13 mouse cellular contexts compared by ENCODE assay signal in genomic region chr5:5515411-5515810, GRCm38 (mm10). TPM values are rescaled to one million over a fixed set of nuclear protein-coding genes. Genes with fewer than 3 reads are reported as not detected.
A peak's percentile ranks its signal among the peaks of the same experiment; 100 is the strongest.
DNase-seq lines count a peak whose midpoint lies in the region; ATAC-seq and TF ChIP-seq lines count a peak whose summit lies in the region.
"Had no signal": no experiment of that assay in that cellular context is flagged by ENCODE, and none has a peak within 500 bp of the region (broad histone marks: within the 10 kb centered on the region; RNA-seq: fewer than 3 reads in every experiment).

No protein-coding gene starts in this region.

- H3K9me3 ChIP-seq in forebrain, embryonic 13.5 days (replicated peaks): no peaks in the 10 kb centered on the region
- no peaks in the 10 kb centered on the region for H3K9me3 ChIP-seq in forebrain, embryonic 11.5 days (ENCODE audit: control insufficient read depth, low read length)
- no peaks in the 10 kb centered on the region for H3K9me3 ChIP-seq in lung, embryonic 15.5 days
- no peaks in the 10 kb centered on the region for H3K9me3 ChIP-seq in intestine, postnatal 0 days (ENCODE audit: control insufficient read depth)
- H3K9me3 ChIP-seq in neural tube, embryonic 12.5 days: no peaks in the 10 kb centered on the region
- H3K9me3 ChIP-seq in kidney, embryonic 14.5 days (ENCODE audit: control insufficient read depth, low read length): no peaks in the 10 kb centered on the region
- H3K9me3 ChIP-seq: heart, embryonic 15.5 days; liver, embryonic 15.5 days had no signal

- ATAC-seq in forebrain, embryonic 13.5 days: no peak
- ATAC-seq in forebrain, embryonic 11.5 days (replicated peaks; ENCODE audit: low FRiP score): no peak
- no peak for ATAC-seq in lung, embryonic 15.5 days (ENCODE audit: borderline replicate concordance, extremely low read depth, low FRiP score, low TSS enrichment)
- ATAC-seq in intestine, postnatal 0 days: no peak
- ATAC-seq in neural tube, embryonic 12.5 days (ENCODE audit: low FRiP score, low read depth): no peak
- no peak for ATAC-seq in kidney, embryonic 14.5 days (ENCODE audit: low FRiP score, low TSS enrichment)

- WGBS in forebrain, embryonic 13.5 days: 82% methylated on average over 5 of the region's 5 CpGs
- 77% methylated on average over 5 of the region's 5 CpGs for WGBS in forebrain, embryonic 11.5 days
- WGBS in lung, embryonic 15.5 days: 74% methylated on average over 5 of the region's 5 CpGs
- WGBS in lung, adult 2 months: 80% methylated on average over 5 of the region's 5 CpGs
- 81% methylated on average over 5 of the region's 5 CpGs for WGBS in intestine, postnatal 0 days
- WGBS in neural tube, embryonic 12.5 days: 81% methylated on average over 5 of the region's 5 CpGs
- WGBS in kidney, embryonic 14.5 days: 74% methylated on average over 5 of the region's 5 CpGs

- H3K27ac ChIP-seq in forebrain, embryonic 13.5 days: no peak overlapping the region
- no peak overlapping the region for H3K27ac ChIP-seq in forebrain, embryonic 11.5 days (ENCODE audit: low read depth, low read length)
- H3K27ac ChIP-seq in lung, embryonic 15.5 days: no peak overlapping the region
- no peak overlapping the region for H3K27ac ChIP-seq in intestine, postnatal 0 days (ENCODE audit: low read depth, low read length)
- H3K27ac ChIP-seq in neural tube, embryonic 12.5 days: no peak overlapping the region
- no peak overlapping the region for H3K27ac ChIP-seq in kidney, embryonic 14.5 days (ENCODE audit: low read depth, low read length)
- H3K27ac ChIP-seq: liver, embryonic 15.5 days had no signal

- no peak for TF ChIP-seq POLR2A in lung, adult 2 months (IDR thresholded peaks at IDR 0.05; ENCODE audit: borderline replicate concordance, extremely low read depth, low read depth, low read length)

- DNase-seq in forebrain, embryonic 11.5 days (ENCODE audit: low spot score): no peak
- DNase-seq in lung, adult 2 months: no peak
- DNase-seq in testis, postnatal 10 days (ENCODE audit: low spot score): no peak

- peaks cover 5% of the 10 kb centered on the region; the same call in 1 of the 2 replicates for H3K36me3 ChIP-seq in forebrain, embryonic 13.5 days (ENCODE audit: poor library complexity, severe bottlenecking)
- H3K36me3 ChIP-seq in forebrain, embryonic 11.5 days (ENCODE audit: control insufficient read depth, insufficient read depth, low read length): no peaks in the 10 kb centered on the region
- no peaks in the 10 kb centered on the region for H3K36me3 ChIP-seq in lung, embryonic 15.5 days
- 0 out of 2 replicates have a peak, but pooled peaks cover 6% of the 10 kb centered on the region for H3K36me3 ChIP-seq in intestine, postnatal 0 days (ENCODE audit: control insufficient read depth, insufficient read depth)
- peaks cover 4% of the 10 kb centered on the region; the same call in 1 of the 2 replicates for H3K36me3 ChIP-seq in neural tube, embryonic 12.5 days
- 0 out of 2 replicates have a peak, but pooled peaks cover 4% of the 10 kb centered on the region for H3K36me3 ChIP-seq in kidney, embryonic 14.5 days (ENCODE audit: control insufficient read depth, insufficient read depth, low read length)
- H3K36me3 ChIP-seq: liver, embryonic 15.5 days had no signal

- no peak overlapping the region for H3K4me3 ChIP-seq in forebrain, embryonic 13.5 days
- H3K4me3 ChIP-seq in forebrain, embryonic 11.5 days (ENCODE audit: low read depth, low read length): no peak overlapping the region
- no peak overlapping the region for H3K4me3 ChIP-seq in lung, embryonic 15.5 days
- H3K4me3 ChIP-seq in lung, adult 2 months (replicated peaks; ENCODE audit: extremely low read depth, low read depth, low read length): no peak overlapping the region
- H3K4me3 ChIP-seq in intestine, postnatal 0 days (ENCODE audit: low read depth, low read length): peak overlapping the region; percentile 85
- no peak overlapping the region for H3K4me3 ChIP-seq in neural tube, embryonic 12.5 days
- H3K4me3 ChIP-seq in kidney, embryonic 14.5 days (ENCODE audit: low read length): no peak overlapping the region

- no peak for TF ChIP-seq CTCF in lung, adult 2 months (IDR thresholded peaks at IDR 0.05; ENCODE audit: insufficient read depth, low read length)
- TF ChIP-seq CTCF in intestine, postnatal 0 days (IDR thresholded peaks at IDR 0.05; ENCODE audit: low read depth): no peak

- peaks cover 12% of the 10 kb centered on the region for H3K4me1 ChIP-seq in forebrain, embryonic 13.5 days
- peaks cover 2% of the 10 kb centered on the region for H3K4me1 ChIP-seq in forebrain, embryonic 11.5 days (replicated peaks; ENCODE audit: control insufficient read depth, insufficient read depth, low read length)
- H3K4me1 ChIP-seq in lung, embryonic 15.5 days: 0 out of 2 replicates have a peak, but pooled peaks cover 4% of the 10 kb centered on the region
- H3K4me1 ChIP-seq in lung, adult 2 months (ENCODE audit: control insufficient read depth, insufficient read depth, low read length): no peaks in the 10 kb centered on the region; the same call in 1 of the 2 replicates
- H3K4me1 ChIP-seq in intestine, postnatal 0 days (replicated peaks; ENCODE audit: control insufficient read depth, insufficient read depth, low read length): no peaks in the 10 kb centered on the region
- H3K4me1 ChIP-seq in neural tube, embryonic 12.5 days: no peaks in the 10 kb centered on the region; the same call in 1 of the 2 replicates
- H3K4me1 ChIP-seq in kidney, embryonic 14.5 days (ENCODE audit: control insufficient read depth, insufficient read depth, low read length): no peaks in the 10 kb centered on the region

- H3K4me2 ChIP-seq in forebrain, embryonic 13.5 days: peak overlapping the region; percentile 79
- no peak overlapping the region for H3K4me2 ChIP-seq in forebrain, embryonic 11.5 days (ENCODE audit: low read depth, low read length, severe bottlenecking)
- peak overlapping the region; percentile 88; the same call in 1 of the 2 replicates for H3K4me2 ChIP-seq in lung, embryonic 15.5 days
- no peak overlapping the region for H3K4me2 ChIP-seq in intestine, postnatal 0 days (replicated peaks; ENCODE audit: low read depth)
- peak overlapping the region; percentile 83 for H3K4me2 ChIP-seq in neural tube, embryonic 12.5 days (replicated peaks)
- H3K4me2 ChIP-seq in kidney, embryonic 14.5 days (replicated peaks; ENCODE audit: low read depth, low read length): no peak overlapping the region

- H3K27me3 ChIP-seq in forebrain, embryonic 13.5 days: no peaks in the 10 kb centered on the region
- no peaks in the 10 kb centered on the region for H3K27me3 ChIP-seq in forebrain, embryonic 11.5 days (ENCODE audit: control insufficient read depth, insufficient read depth, low read length)
- no peaks in the 10 kb centered on the region for H3K27me3 ChIP-seq in lung, embryonic 15.5 days
- H3K27me3 ChIP-seq in intestine, postnatal 0 days (replicated peaks; ENCODE audit: control insufficient read depth, insufficient read depth, low read length): no peaks in the 10 kb centered on the region
- no peaks in the 10 kb centered on the region for H3K27me3 ChIP-seq in neural tube, embryonic 12.5 days (replicated peaks)
- H3K27me3 ChIP-seq in kidney, embryonic 14.5 days (ENCODE audit: control insufficient read depth, insufficient read depth, low read length): no peaks in the 10 kb centered on the region

- no peak overlapping the region for H3K9ac ChIP-seq in forebrain, embryonic 13.5 days
- H3K9ac ChIP-seq in forebrain, embryonic 11.5 days (ENCODE audit: low read length): no peak overlapping the region
- no peak overlapping the region for H3K9ac ChIP-seq in lung, embryonic 15.5 days
- no peak overlapping the region for H3K9ac ChIP-seq in intestine, postnatal 0 days (ENCODE audit: low read depth, low read length)
- no peak overlapping the region for H3K9ac ChIP-seq in neural tube, embryonic 12.5 days
- no peak overlapping the region for H3K9ac ChIP-seq in kidney, embryonic 14.5 days (ENCODE audit: low read depth, low read length)

RNA-seq across cellular contexts. Expression of gene Cldn12, which starts 0.7 kb away (rescaled TPM):
- polyA plus RNA-seq in forebrain, embryonic 13.5 days (2015; fragmentation: Nextera tagmentation; extraction: Ambion mirVana): 24.1 and 29.1 TPM in 2 replicates
- polyA plus RNA-seq in forebrain, embryonic 11.5 days (2014; fragmentation: Nextera tagmentation; extraction: Ambion mirVana): 34.9 and 41.3 TPM in 2 replicates
- polyA plus RNA-seq in lung, embryonic 15.5 days (2015; fragmentation: Nextera tagmentation; extraction: Ambion mirVana): 14.4 and 15.4 TPM in 2 replicates
- polyA plus RNA-seq in lung, adult 2 months (2012; rRNA removed): 14.3 and 16.5 TPM in 2 replicates
- polyA plus RNA-seq in intestine, postnatal 0 days (2015; fragmentation: Nextera tagmentation; extraction: Ambion mirVana): 14.6 and 15.1 TPM in 2 replicates
- 31.0 and 35.5 TPM in 2 replicates for polyA plus RNA-seq in neural tube, embryonic 12.5 days (2016; fragmentation: Nextera tagmentation; extraction: Ambion mirVana)
- polyA plus RNA-seq in kidney, embryonic 14.5 days (2014; fragmentation: Nextera tagmentation; extraction: Ambion mirVana): 15.2 and 32.7 TPM in 2 replicates

RNA-seq across cellular contexts. Expression of gene 1700015F17Rik, which starts 36.5 kb away (rescaled TPM):
- not detected in 2 replicates for polyA plus RNA-seq in forebrain, embryonic 13.5 days (2015; fragmentation: Nextera tagmentation; extraction: Ambion mirVana)
- polyA plus RNA-seq in forebrain, embryonic 11.5 days (2014; fragmentation: Nextera tagmentation; extraction: Ambion mirVana): not detected in 2 replicates
- polyA plus RNA-seq in lung, embryonic 15.5 days (2015; fragmentation: Nextera tagmentation; extraction: Ambion mirVana): not detected in 2 replicates
- polyA plus RNA-seq in lung, adult 2 months (2012; rRNA removed): not detected in 2 replicates
- not detected in 2 replicates for polyA plus RNA-seq in intestine, postnatal 0 days (2015; fragmentation: Nextera tagmentation; extraction: Ambion mirVana)
- polyA plus RNA-seq in neural tube, embryonic 12.5 days (2016; fragmentation: Nextera tagmentation; extraction: Ambion mirVana): not detected in 2 replicates
- not detected in 2 replicates for polyA plus RNA-seq in kidney, embryonic 14.5 days (2014; fragmentation: Nextera tagmentation; extraction: Ambion mirVana)
- polyA plus RNA-seq: heart, embryonic 15.5 days; large intestine, adult 2 months; liver, embryonic 15.5 days; small intestine, adult 2 months; thymus, postnatal 0 days had no signal

RNA-seq across cellular contexts. Expression of gene Gtpbp10, which starts 43.9 kb away (rescaled TPM):
- polyA plus RNA-seq in forebrain, embryonic 13.5 days (2015; fragmentation: Nextera tagmentation; extraction: Ambion mirVana): 31.0 and 33.2 TPM in 2 replicates
- 36.0 and 40.7 TPM in 2 replicates for polyA plus RNA-seq in forebrain, embryonic 11.5 days (2014; fragmentation: Nextera tagmentation; extraction: Ambion mirVana)
- 23.2 and 24.7 TPM in 2 replicates for polyA plus RNA-seq in lung, embryonic 15.5 days (2015; fragmentation: Nextera tagmentation; extraction: Ambion mirVana)
- polyA plus RNA-seq in lung, adult 2 months (2012; rRNA removed): 1.5 and 3.5 TPM in 2 replicates
- 12.7 TPM in 2 replicates for polyA plus RNA-seq in intestine, postnatal 0 days (2015; fragmentation: Nextera tagmentation; extraction: Ambion mirVana)
- polyA plus RNA-seq in neural tube, embryonic 12.5 days (2016; fragmentation: Nextera tagmentation; extraction: Ambion mirVana): 31.3 and 31.8 TPM in 2 replicates
- 35.5 and 39.7 TPM in 2 replicates for polyA plus RNA-seq in kidney, embryonic 14.5 days (2014; fragmentation: Nextera tagmentation; extraction: Ambion mirVana)

RNA-seq across cellular contexts. Expression of gene Gm8773, which starts 58.2 kb away (rescaled TPM):
- polyA plus RNA-seq in forebrain, embryonic 13.5 days (2015; fragmentation: Nextera tagmentation; extraction: Ambion mirVana): 6.4 and 7.1 TPM in 2 replicates
- polyA plus RNA-seq in forebrain, embryonic 11.5 days (2014; fragmentation: Nextera tagmentation; extraction: Ambion mirVana): 3.5 and 4.7 TPM in 2 replicates
- polyA plus RNA-seq in lung, embryonic 15.5 days (2015; fragmentation: Nextera tagmentation; extraction: Ambion mirVana): 0.83 and 1.0 TPM in 2 replicates
- polyA plus RNA-seq in lung, adult 2 months (2012; rRNA removed): 0.08 and 0.11 TPM in 2 replicates
- 1.3 TPM in 2 replicates for polyA plus RNA-seq in intestine, postnatal 0 days (2015; fragmentation: Nextera tagmentation; extraction: Ambion mirVana)
- 6.3 and 7.3 TPM in 2 replicates for polyA plus RNA-seq in neural tube, embryonic 12.5 days (2016; fragmentation: Nextera tagmentation; extraction: Ambion mirVana)
- 0.36 and 0.39 TPM in 2 replicates for polyA plus RNA-seq in kidney, embryonic 14.5 days (2014; fragmentation: Nextera tagmentation; extraction: Ambion mirVana)
- polyA plus RNA-seq: small intestine, adult 2 months had no signal

Comparison
In these comparisons a context has a peak if more than half of its experiments do, and no peak if none do; other contexts are left out.
1. H3K4me2 ChIP-seq: peak in forebrain, embryonic 13.5 days (single experiment), lung, embryonic 15.5 days (single experiment) and neural tube, embryonic 12.5 days (single experiment); none in forebrain, embryonic 11.5 days (single experiment), intestine, postnatal 0 days (single experiment) and kidney, embryonic 14.5 days (single experiment).